Mouse (Mus musculus) kidney, postnatal 0 days (tissue): ENCODE data around the gene Itsn1. TPM values are rescaled to one million over a fixed set of nuclear protein-coding genes. Genes with fewer than 3 reads are reported as not detected.

Experiments used
- ATAC-seq: fragments of 200-750 bp; cut with Nextera tagmentation; replicated peaks from 2 replicates; pipeline ENCODE4 v1.8.0; 2017; ENCODE audit warnings: low read depth, moderate number of reproducible peaks, moderate TSS enrichment, moderate library complexity; ENCODE audit not compliant: low FRiP score
- DNase-seq: peaks from one replicate; pipeline ENCODE4 v3.0.0-alpha.2; 2016; ENCODE audit warnings: low spot score
- H3K27ac ChIP-seq: fragments of 300-500 bp; sonication (generic); 2 replicates; pipeline ENCODE4 v1.5.1; 2014; ENCODE audit warnings: mild to moderate bottlenecking
- H3K27me3 ChIP-seq: fragments of 300-500 bp; sonication (generic); 2 replicates; pipeline ENCODE4 v1.6.1; 2014; ENCODE audit warnings: low read length, mixed read lengths; ENCODE audit not compliant: insufficient read depth
- H3K36me3 ChIP-seq: fragments of 300-500 bp; sonication (generic); 2 replicates; pipeline ENCODE4 v1.6.1; 2014; ENCODE audit warnings: low read length, mixed read lengths; ENCODE audit not compliant: insufficient read depth
- H3K4me1 ChIP-seq: fragments of 300-500 bp; sonication (generic); replicated peaks from 2 replicates; pipeline ENCODE4 v1.6.1; 2014; ENCODE audit warnings: antibody characterized with exemption, low read length, mixed read lengths; ENCODE audit not compliant: insufficient read depth
- H3K4me2 ChIP-seq: fragments of 300-500 bp; sonication (generic); 2 replicates; pipeline ENCODE4 v1.6.1; 2014; ENCODE audit warnings: mild to moderate bottlenecking, low read length, moderate library complexity, mixed read lengths
- H3K4me3 ChIP-seq: fragments of 300-500 bp; sonication (generic); replicated peaks from 2 replicates; pipeline ENCODE4 v1.5.1; 2014; ENCODE audit warnings: low read depth, low read length
- H3K9ac ChIP-seq: fragments of 300-500 bp; sonication (generic); 2 replicates; pipeline ENCODE4 v1.6.1; 2014; ENCODE audit warnings: low read depth, low read length
- H3K9me3 ChIP-seq: fragments of 300-500 bp; sonication (generic); replicated peaks from 2 replicates; pipeline ENCODE4 v1.6.1; 2016; ENCODE audit warnings: low read length, inconsistent platforms, mixed read lengths
- CTCF ChIP-seq: IDR thresholded peaks from 2 replicates; pipeline ENCODE4 v1.5.1; 2016; ENCODE audit warnings: antibody characterized with exemption, low read depth, mild to moderate bottlenecking, moderate library complexity
- WGBS: fragments of 180-500 bp; shearing (Covaris S2); extraction: QIAGEN DNeasy Blood & Tissue Kit; methylation state at CpG from one replicate; pipeline ENCODE4 v1.1.7; 2014; 5-methylcytosine and 5-hydroxymethylcytosine counted together
- polyA plus RNA-seq: library from polyadenylated mRNA; unstranded; fragments of >200 nt; fragmentation: Nextera tagmentation; extraction: Ambion mirVana; gene quantifications from 2 replicates; pipeline ENCODE4 v1.2.1, GENCODE M21; 2015

Gene Itsn1
- polyA plus RNA-seq, 1 experiment from 2014 or later: 14.4 TPM

DNA sequence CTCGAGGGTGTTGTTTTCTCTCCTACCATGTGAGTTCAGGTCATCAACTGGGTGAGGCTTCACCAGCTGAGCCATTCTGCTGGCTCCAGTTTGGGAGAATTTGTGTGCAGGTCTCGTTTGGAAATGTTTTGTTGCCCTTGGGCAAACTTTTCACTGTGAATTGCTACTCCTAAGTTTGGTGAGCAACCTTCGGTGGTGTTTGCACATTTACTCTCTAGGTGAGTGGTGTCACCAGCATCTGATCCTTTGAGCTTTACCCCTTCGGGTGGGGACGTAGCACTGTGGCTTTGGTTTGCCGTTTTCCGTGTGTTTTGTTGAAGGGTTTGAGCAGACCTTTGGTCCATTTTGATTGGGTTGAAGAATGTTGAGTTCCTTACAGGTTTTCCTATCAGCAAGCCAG, 93.2 kb downstream of the Itsn1 start:
- DNase-seq (no peak), ATAC-seq (no peak)
- H3K27ac ChIP-seq: no peak overlapping the region
- TF ChIP-seq CTCF: no peak
- peaks cover 45% of the 10 kb centered on the region for H3K36me3 ChIP-seq
- no peaks in the 10 kb centered on the region for H3K4me1 ChIP-seq
- no peaks in the 10 kb centered on the region for H3K9me3 ChIP-seq
- no peaks in the 10 kb centered on the region for H3K27me3 ChIP-seq
- 89% methylated on average over 7 of the region's 7 CpGs for WGBS
- no peak overlapping the region for H3K4me2 ChIP-seq
- no peak overlapping the region for H3K4me3 ChIP-seq
- H3K9ac ChIP-seq: no peak overlapping the region

DNA sequence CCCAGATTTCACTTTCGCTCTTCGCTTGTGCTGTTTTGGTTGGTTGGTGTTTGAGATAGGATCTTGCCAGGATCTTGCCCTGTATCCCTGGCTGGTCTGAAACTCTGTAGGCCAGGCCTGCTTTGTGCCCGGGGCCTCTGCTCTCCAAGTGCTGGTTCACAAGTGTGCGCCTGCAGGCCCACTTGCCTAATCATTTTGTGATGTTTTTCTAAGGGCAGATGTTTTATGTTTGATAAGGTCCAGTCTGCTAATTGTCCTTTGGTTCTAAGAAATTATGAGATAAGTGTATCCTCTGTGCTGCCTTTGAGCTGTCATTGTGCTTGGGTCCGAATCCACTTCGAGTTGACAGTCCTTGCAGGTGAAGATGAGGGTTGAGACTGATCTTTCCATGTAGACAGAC, 93.7 kb downstream of the Itsn1 start:
- H3K27ac ChIP-seq: no peak overlapping the region
- no peak overlapping the region for H3K9ac ChIP-seq
- H3K27me3 ChIP-seq: no peaks in the 10 kb centered on the region
- peaks cover 41% of the 10 kb centered on the region for H3K36me3 ChIP-seq
- ATAC-seq (no peak), DNase-seq (no peak)
- no peak overlapping the region for H3K4me3 ChIP-seq
- WGBS: 88% methylated on average over 6 of the region's 6 CpGs
- no peaks in the 10 kb centered on the region for H3K9me3 ChIP-seq
- H3K4me2 ChIP-seq: no peak overlapping the region
- no peaks in the 10 kb centered on the region for H3K4me1 ChIP-seq
- no peak for TF ChIP-seq CTCF

DNA sequence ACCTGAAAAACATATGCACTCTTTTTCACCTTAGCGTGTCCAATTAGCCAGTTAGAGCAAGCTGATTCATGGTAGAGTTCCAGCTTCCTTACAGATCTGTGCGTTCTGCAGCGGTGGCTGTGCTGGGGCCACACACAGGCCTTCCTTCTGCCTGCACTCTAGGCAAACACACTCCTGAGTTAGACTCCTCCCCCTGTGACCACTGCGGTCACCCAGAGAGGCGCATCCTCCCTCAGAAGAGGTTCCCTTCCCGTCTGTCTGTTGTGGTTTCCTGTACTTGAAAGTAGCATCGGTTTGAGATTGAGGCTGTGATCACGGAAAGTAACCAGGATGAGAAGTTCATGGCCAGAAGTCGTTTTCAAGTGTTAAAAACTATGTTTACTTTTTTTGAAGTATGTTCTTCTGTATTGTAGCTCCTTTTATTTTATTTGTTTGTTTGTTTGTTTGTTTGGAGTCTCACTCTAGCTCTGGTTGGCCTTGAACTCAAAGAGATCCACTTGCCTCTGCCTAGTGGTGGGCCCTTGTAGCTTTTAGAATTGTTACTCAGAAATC, 96.8 kb downstream of the Itsn1 start:
- no peak for ATAC-seq
- Histone ChIP-seq H3K27me3 (no peaks in the 10 kb centered on the region), H3K36me3 (peaks cover 22% of the 10 kb centered on the region; the same call in 1 of the 2 replicates), H3K9me3 (no peaks in the 10 kb centered on the region), H3K4me1 (peaks cover 3% of the 10 kb centered on the region; the same call in 1 of the 2 replicates), H3K27ac (no peak overlapping the region), H3K4me2 (no peak overlapping the region), H3K9ac (no peak overlapping the region), H3K4me3 (no peak overlapping the region)
- TF ChIP-seq CTCF: no peak
- DNase-seq: no peak
- WGBS: 45% methylated on average over 9 of the region's 9 CpGs

DNA sequence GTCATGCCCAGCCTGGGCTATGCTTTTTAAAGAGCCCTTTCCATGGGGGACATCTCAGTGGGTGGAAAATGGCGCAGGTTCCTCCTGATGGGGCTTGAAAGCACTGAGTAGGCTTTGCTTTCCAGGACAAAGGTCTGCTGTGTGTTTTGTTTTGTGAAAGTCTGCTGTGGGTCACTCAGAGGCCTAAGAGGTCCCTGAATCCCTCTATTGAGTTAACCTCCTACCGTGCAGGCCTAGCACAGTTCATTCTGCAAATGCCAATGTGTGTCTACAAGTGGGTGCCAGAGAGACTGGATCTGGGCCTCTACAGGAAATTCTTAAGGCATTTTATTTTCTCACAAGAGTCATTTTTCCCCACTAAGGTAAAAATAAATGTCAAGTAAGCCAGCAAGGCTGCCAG, 97.8 kb downstream of the Itsn1 start:
- Histone ChIP-seq H3K27ac (no peak overlapping the region), H3K4me2 (no peak overlapping the region), H3K4me1 (peaks cover 3% of the 10 kb centered on the region; the same call in 1 of the 2 replicates), H3K9ac (no peak overlapping the region), H3K4me3 (no peak overlapping the region), H3K27me3 (no peaks in the 10 kb centered on the region), H3K36me3 (0 out of 2 replicates have a peak, but pooled peaks cover 14% of the 10 kb centered on the region), H3K9me3 (no peaks in the 10 kb centered on the region)
- ATAC-seq (no peak), DNase-seq (no peak)
- whole genome bisulfite sequencing: 74% methylated on average over 2 of the region's 2 CpGs
- TF ChIP-seq CTCF: no peak

DNA sequence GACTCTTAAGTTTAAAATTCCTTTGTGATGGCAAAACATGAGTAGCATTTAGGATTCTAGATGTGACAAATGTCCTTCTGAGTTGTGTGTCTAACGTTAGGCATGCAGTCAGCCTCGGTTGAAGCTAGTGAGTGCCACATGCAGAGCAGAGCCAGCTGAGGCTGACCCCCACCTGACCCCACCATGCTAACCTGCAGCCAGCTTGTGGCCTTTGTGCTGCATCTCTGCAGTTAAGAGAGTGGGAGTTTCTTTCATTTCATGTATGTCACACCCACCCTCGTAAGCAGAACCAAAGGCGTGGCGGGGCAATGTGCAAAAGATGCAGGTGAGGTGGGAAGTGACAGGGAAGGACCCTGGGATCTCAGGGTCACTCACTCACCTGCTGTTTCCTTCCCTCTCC, 98.4 kb downstream of the Itsn1 start:
- ATAC-seq (no peak), DNase-seq (no peak)
- H3K4me1 ChIP-seq: peaks cover 3% of the 10 kb centered on the region; the same call in 1 of the 2 replicates
- H3K4me2 ChIP-seq: no peak overlapping the region
- TF ChIP-seq CTCF: no peak
- H3K36me3 ChIP-seq: 0 out of 2 replicates have a peak, but pooled peaks cover 8% of the 10 kb centered on the region
- no peak overlapping the region for H3K27ac ChIP-seq
- no peaks in the 10 kb centered on the region for H3K9me3 ChIP-seq
- 61% methylated on average over 5 of the region's 5 CpGs for WGBS
- H3K27me3 ChIP-seq: no peaks in the 10 kb centered on the region
- no peak overlapping the region for H3K9ac ChIP-seq
- no peak overlapping the region for H3K4me3 ChIP-seq

DNA sequence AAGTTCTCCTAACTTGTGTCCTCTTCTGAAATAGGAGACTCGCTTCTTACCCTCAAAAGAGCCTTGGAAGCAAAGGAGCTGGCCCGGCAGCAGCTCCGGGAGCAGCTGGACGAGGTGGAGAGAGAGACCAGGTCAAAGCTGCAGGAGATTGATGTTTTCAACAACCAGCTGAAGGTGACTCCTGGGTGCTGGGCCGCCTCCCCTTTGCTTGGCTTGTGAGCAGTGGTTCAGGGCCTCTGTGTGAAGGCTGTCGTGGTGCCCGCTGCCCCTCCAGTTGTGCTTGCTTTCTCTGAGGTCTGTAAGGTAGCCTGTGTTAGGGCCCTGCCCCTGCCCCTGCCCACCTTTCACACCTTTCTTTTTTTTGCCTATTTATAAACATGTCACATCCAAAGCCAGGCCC, 99.1 kb downstream of the Itsn1 start:
- TF ChIP-seq CTCF: no peak
- Histone ChIP-seq H3K27ac (no peak overlapping the region), H3K4me2 (no peak overlapping the region), H3K27me3 (no peaks in the 10 kb centered on the region), H3K4me1 (peaks cover 3% of the 10 kb centered on the region; the same call in 1 of the 2 replicates), H3K36me3 (0 out of 2 replicates have a peak, but pooled peaks cover 4% of the 10 kb centered on the region), H3K4me3 (no peak overlapping the region), H3K9ac (no peak overlapping the region), H3K9me3 (no peaks in the 10 kb centered on the region)
- ATAC-seq: no peak
- 41% methylated on average over 7 of the region's 7 CpGs for WGBS
- peak; percentile 50 for DNase-seq

DNA sequence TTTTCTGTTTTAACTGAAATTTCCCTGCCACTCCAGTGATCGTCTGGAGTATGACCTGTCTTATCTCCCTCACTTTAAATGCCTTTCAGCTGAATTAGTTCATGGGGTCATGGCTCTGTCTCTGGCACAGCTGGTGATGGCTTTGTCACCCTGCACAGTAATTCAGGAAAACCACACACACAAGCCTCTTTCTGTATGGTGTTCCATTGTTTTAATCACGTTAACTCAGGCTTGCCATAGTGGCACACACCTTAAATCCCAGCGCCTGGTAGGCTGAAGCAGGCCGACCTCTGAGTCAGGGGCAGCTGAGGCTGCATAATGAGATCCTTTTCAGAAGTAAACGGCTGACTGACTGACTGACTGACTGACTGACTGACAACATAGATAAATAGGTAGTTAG, 99.5 kb downstream of the Itsn1 start:
- ATAC-seq (no peak), DNase-seq (no peak)
- 0 out of 2 replicates have a peak, but pooled peaks cover 4% of the 10 kb centered on the region for H3K36me3 ChIP-seq
- no peak overlapping the region for H3K9ac ChIP-seq
- TF ChIP-seq CTCF: no peak
- WGBS: 74% methylated on average over 5 of the region's 5 CpGs
- H3K4me3 ChIP-seq: no peak overlapping the region
- no peaks in the 10 kb centered on the region for H3K9me3 ChIP-seq
- H3K4me2 ChIP-seq: no peak overlapping the region
- H3K27ac ChIP-seq: no peak overlapping the region
- peaks cover 3% of the 10 kb centered on the region; the same call in 1 of the 2 replicates for H3K4me1 ChIP-seq
- H3K27me3 ChIP-seq: no peaks in the 10 kb centered on the region
